Mouse (Mus musculus): ENCODE measurements around the gene Iqcc. TPM values are rescaled to one million over a fixed set of nuclear protein-coding genes. Genes with fewer than 3 reads are reported as not detected.

Gene Iqcc
- polyA plus RNA-seq, 1 experiment from 2014 or later, result 22.9 TPM

DNA sequence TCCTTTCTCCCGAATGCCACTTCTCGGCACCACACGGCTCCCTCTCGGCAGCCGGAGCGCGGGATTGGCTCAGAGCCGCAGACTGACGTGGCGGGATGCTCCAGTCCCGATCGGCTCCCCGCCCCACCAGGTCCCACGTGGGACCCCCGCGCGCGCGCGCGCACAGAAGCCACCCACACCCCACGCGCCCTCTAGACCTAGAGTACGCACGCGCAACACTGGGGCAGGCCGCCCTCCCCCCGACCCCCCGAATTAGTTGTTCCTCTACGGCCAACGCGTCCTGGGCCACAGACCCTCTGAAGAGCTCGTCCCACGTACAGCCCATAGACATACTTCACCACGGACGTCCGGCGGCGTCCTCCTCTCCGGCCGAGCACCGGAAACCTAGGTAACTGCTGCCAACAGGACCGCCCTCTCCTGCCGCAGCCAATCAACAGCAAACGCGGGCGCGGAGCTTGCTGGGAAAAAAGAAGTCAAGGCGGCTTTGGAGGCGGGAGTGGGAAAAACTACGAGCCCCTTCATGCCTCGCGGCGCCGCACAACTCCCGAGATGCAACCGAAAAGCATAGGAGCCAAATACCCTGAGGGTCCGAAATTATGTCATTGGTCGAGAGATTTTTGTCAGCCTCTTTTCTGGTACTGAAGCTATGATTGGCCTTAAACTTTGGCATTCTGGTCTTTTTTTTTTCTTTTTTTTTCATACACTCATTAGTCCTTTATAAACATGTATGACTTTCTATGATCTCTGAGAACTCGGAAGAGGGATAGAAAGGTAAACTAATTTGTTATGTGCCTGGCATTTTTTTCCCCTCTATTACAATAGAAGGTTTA is 22.0 kb upstream of the Iqcc start, which contains the start of gene Txlna:
Txlna (minus strand) TSS at position 428 of the 830 bp plus-strand sequence.
- under 1% methylated on average over 60 of the region's 60 CpGs for WGBS
- H3K36me3 ChIP-seq (ENCODE audit: control insufficient read depth, insufficient read depth), result peaks cover 42% of the 10 kb centered on the region
- H3K4me1 ChIP-seq (ENCODE audit: control insufficient read depth, insufficient read depth, low read length), result peaks cover 23% of the 10 kb centered on the region
- no peaks in the 10 kb centered on the region for H3K9me3 ChIP-seq (replicated peaks; ENCODE audit: control insufficient read depth, low read length)
- H3K4me2 ChIP-seq (ENCODE audit: low read depth, low read length), result peak within 1 kb of the TSS; percentile 76
- peak within 1 kb of the TSS; percentile 60 for H3K4me3 ChIP-seq (ENCODE audit: low read length)
- H3K9ac ChIP-seq (ENCODE audit: low read length), result peak within 1 kb of the TSS; percentile 85
- peak within 1 kb of the TSS; percentile 98 for H3K27ac ChIP-seq (ENCODE audit: low read length)
- ATAC-seq (replicated peaks; ENCODE audit: extremely low read depth, insufficient read depth, low FRiP score), result peak; percentile 94
- H3K27me3 ChIP-seq (ENCODE audit: control insufficient read depth, insufficient read depth, low read length), result no peaks in the 10 kb centered on the region

- Histone ChIP-seq H3K4me2 (ENCODE audit: low read depth, low read length) (peak overlapping the region; percentile 76), H3K4me1 (ENCODE audit: control insufficient read depth, insufficient read depth, low read length) (peaks cover 23% of the 10 kb centered on the region), H3K4me3 (ENCODE audit: low read length) (peak overlapping the region; percentile 60), H3K27ac (ENCODE audit: low read length) (peak overlapping the region; percentile 98), H3K27me3 (ENCODE audit: control insufficient read depth, insufficient read depth, low read length) (no peaks in the 10 kb centered on the region), H3K36me3 (ENCODE audit: control insufficient read depth, insufficient read depth) (peaks cover 37% of the 10 kb centered on the region), H3K9ac (ENCODE audit: low read length) (peak overlapping the region; percentile 85), H3K9me3 (replicated peaks; ENCODE audit: control insufficient read depth, low read length) (no peaks in the 10 kb centered on the region)
- 2% methylated on average over 17 of the region's 17 CpGs for WGBS
- ATAC-seq (replicated peaks; ENCODE audit: extremely low read depth, insufficient read depth, low FRiP score), result no peak
These were observed 21.3 kb upstream of the Iqcc start for GRCm38 (mm10) chr4:129640101-129640637.

DNA sequence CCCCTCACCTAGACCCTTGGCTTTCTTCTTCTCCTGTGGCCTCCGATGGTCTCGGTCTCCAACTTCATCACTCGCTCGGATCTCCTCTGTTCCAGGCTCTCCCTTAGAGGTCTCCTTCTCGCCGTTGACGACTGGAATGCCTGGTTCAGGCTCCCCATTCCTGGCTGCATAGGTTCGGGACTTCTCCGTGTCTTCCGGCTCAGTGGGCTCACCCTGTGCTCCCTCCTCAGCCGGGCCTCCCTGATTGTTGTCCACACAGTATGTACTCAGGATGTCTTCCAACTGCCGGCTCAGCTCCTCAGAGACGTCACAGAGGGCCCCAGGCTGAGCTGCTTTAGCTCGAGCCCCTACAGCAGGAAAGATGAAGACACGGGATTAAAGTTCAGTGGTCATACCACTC is 20.3 kb upstream of the Iqcc start:
- Histone ChIP-seq H3K4me1 (ENCODE audit: control insufficient read depth, insufficient read depth, low read length) (peaks cover 23% of the 10 kb centered on the region), H3K9me3 (replicated peaks; ENCODE audit: control insufficient read depth, low read length) (no peaks in the 10 kb centered on the region), H3K27ac (ENCODE audit: low read length) (no peak overlapping the region; the same call in 1 of the 2 replicates), H3K4me2 (ENCODE audit: low read depth, low read length) (peak overlapping the region; percentile 76), H3K4me3 (ENCODE audit: low read length) (peak overlapping the region; percentile 60), H3K27me3 (ENCODE audit: control insufficient read depth, insufficient read depth, low read length) (no peaks in the 10 kb centered on the region), H3K9ac (ENCODE audit: low read length) (peak overlapping the region; percentile 85), H3K36me3 (ENCODE audit: control insufficient read depth, insufficient read depth) (peaks cover 42% of the 10 kb centered on the region)
- WGBS, result 75% methylated on average over 15 of the region's 15 CpGs
- ATAC-seq (replicated peaks; ENCODE audit: extremely low read depth, insufficient read depth, low FRiP score), result no peak

DNA sequence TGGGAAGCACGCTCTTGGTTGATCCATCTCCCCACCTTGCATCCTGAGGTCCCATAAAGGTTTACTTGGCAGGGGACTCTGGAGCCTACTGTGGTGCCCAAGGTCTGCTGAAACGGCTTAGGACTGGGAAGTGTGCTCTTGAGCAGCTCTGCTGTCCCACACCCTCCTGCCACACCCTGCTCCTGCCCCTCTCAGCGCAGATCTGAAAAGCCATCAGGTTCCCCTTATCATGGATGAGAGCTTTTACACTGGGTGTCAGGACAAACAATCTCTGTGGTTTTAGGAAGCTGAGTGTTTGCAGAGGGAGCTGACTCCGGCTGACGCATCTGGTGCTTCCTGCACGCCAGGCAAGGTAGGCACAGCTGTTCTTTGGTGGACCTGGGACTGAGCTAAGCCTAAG is 15.0 kb upstream of the Iqcc start:
- Histone ChIP-seq H3K4me3 (ENCODE audit: low read length) (no peak overlapping the region), H3K36me3 (ENCODE audit: control insufficient read depth, insufficient read depth) (peaks cover 81% of the 10 kb centered on the region)
- WGBS, result 90% methylated on average over 6 of the region's 6 CpGs

DNA sequence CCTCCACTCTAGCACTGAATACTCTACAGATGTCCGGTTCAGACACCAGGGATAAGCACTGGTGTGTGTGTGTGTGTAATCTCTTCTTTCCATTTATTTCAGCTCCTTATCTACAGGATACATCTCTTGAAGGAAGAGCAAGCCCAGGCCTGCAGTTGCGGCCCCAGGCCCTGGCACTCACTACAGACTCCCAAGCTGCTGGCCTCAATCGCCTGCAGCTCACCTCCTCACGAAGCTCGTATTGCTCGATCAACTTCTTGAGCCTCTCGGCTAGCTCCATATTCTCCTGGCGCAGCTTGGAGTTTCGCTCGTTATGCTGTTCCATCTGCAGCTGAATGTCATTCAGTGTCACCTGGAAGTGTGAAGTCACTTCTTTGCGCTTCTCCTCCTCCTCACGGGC is 13.0 kb upstream of the Iqcc start:
- 90% methylated on average over 12 of the region's 12 CpGs for WGBS
- ATAC-seq (replicated peaks; ENCODE audit: extremely low read depth, insufficient read depth, low FRiP score), result no peak
- no peak overlapping the region for H3K4me3 ChIP-seq (ENCODE audit: low read length)
- no peaks in the 10 kb centered on the region for H3K9me3 ChIP-seq (replicated peaks; ENCODE audit: control insufficient read depth, low read length)
- H3K4me1 ChIP-seq (ENCODE audit: control insufficient read depth, insufficient read depth, low read length), result no peaks in the 10 kb centered on the region
- no peak overlapping the region for H3K27ac ChIP-seq (ENCODE audit: low read length)
- H3K36me3 ChIP-seq (ENCODE audit: control insufficient read depth, insufficient read depth), result peaks cover 80% of the 10 kb centered on the region
- H3K4me2 ChIP-seq (ENCODE audit: low read depth, low read length), result no peak overlapping the region
- H3K9ac ChIP-seq (ENCODE audit: low read length), result no peak overlapping the region
- no peaks in the 10 kb centered on the region for H3K27me3 ChIP-seq (ENCODE audit: control insufficient read depth, insufficient read depth, low read length)

More for the DNA sequence above, 15.0 kb upstream of the Iqcc start:
- ATAC-seq (replicated peaks; ENCODE audit: extremely low read depth, insufficient read depth, low FRiP score), result no peak
- Histone ChIP-seq H3K4me2 (ENCODE audit: low read depth, low read length) (no peak overlapping the region), H3K4me1 (ENCODE audit: control insufficient read depth, insufficient read depth, low read length) (peaks cover 8% of the 10 kb centered on the region), H3K9ac (ENCODE audit: low read length) (no peak overlapping the region), H3K27ac (ENCODE audit: low read length) (no peak overlapping the region), H3K27me3 (ENCODE audit: control insufficient read depth, insufficient read depth, low read length) (no peaks in the 10 kb centered on the region), H3K9me3 (replicated peaks; ENCODE audit: control insufficient read depth, low read length) (no peaks in the 10 kb centered on the region)

DNA sequence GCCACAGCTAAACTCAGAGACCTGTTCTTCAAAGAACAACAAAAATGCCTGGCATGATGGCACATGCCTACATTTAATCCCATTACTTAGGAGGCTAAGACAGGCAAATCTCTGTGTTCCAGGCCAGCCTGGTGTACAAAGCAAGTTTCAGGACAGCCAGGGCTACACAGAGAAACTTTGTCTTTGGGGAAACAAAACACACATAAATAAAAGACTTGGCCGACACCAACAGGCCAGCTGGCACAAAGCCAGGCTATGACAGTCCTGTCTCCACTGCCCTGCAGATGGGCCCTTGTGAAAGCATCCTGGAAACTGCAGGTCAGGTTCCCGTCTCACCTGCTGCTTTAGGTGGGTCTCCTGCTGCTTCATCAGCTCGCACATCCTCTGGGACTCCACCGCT is 12.0 kb upstream of the Iqcc start:
- 74% methylated on average over 4 of the region's 4 CpGs for WGBS
- Histone ChIP-seq H3K9me3 (replicated peaks; ENCODE audit: control insufficient read depth, low read length) (no peaks in the 10 kb centered on the region), H3K36me3 (ENCODE audit: control insufficient read depth, insufficient read depth) (peaks cover 74% of the 10 kb centered on the region), H3K9ac (ENCODE audit: low read length) (no peak overlapping the region), H3K4me1 (ENCODE audit: control insufficient read depth, insufficient read depth, low read length) (no peaks in the 10 kb centered on the region), H3K27ac (ENCODE audit: low read length) (no peak overlapping the region), H3K4me3 (ENCODE audit: low read length) (no peak overlapping the region), H3K4me2 (ENCODE audit: low read depth, low read length) (no peak overlapping the region), H3K27me3 (ENCODE audit: control insufficient read depth, insufficient read depth, low read length) (no peaks in the 10 kb centered on the region)
- no peak for ATAC-seq (replicated peaks; ENCODE audit: extremely low read depth, insufficient read depth, low FRiP score)

GRCm38 (mm10) chr4:129626035-129626434 is 7.1 kb upstream of the Iqcc start:
- no peak for ATAC-seq (replicated peaks; ENCODE audit: extremely low read depth, insufficient read depth, low FRiP score)
- Histone ChIP-seq H3K9ac (ENCODE audit: low read length) (no peak overlapping the region), H3K4me2 (ENCODE audit: low read depth, low read length) (no peak overlapping the region), H3K27ac (ENCODE audit: low read length) (no peak overlapping the region), H3K4me1 (ENCODE audit: control insufficient read depth, insufficient read depth, low read length) (peaks cover 25% of the 10 kb centered on the region), H3K4me3 (ENCODE audit: low read length) (no peak overlapping the region), H3K9me3 (replicated peaks; ENCODE audit: control insufficient read depth, low read length) (no peaks in the 10 kb centered on the region), H3K27me3 (ENCODE audit: control insufficient read depth, insufficient read depth, low read length) (no peaks in the 10 kb centered on the region), H3K36me3 (ENCODE audit: control insufficient read depth, insufficient read depth) (peaks cover 37% of the 10 kb centered on the region)
- 71% methylated on average over 6 of the region's 6 CpGs for WGBS

- no peak overlapping the region; the same call in 1 of the 2 replicates for H3K9ac ChIP-seq (ENCODE audit: low read length)
- peaks cover 25% of the 10 kb centered on the region for H3K4me1 ChIP-seq (ENCODE audit: control insufficient read depth, insufficient read depth, low read length)
- H3K27me3 ChIP-seq (ENCODE audit: control insufficient read depth, insufficient read depth, low read length), result no peaks in the 10 kb centered on the region
- H3K27ac ChIP-seq (ENCODE audit: low read length), result peak overlapping the region; percentile 81
- ATAC-seq (replicated peaks; ENCODE audit: extremely low read depth, insufficient read depth, low FRiP score), result no peak
- H3K4me3 ChIP-seq (ENCODE audit: low read length), result no peak overlapping the region
- WGBS, result 47% methylated on average over 4 of the region's 4 CpGs
- peaks cover 35% of the 10 kb centered on the region for H3K36me3 ChIP-seq (ENCODE audit: control insufficient read depth, insufficient read depth)
- H3K4me2 ChIP-seq (ENCODE audit: low read depth, low read length), result peak overlapping the region; percentile 83
- H3K9me3 ChIP-seq (replicated peaks; ENCODE audit: control insufficient read depth, low read length), result no peaks in the 10 kb centered on the region
These were observed 6.6 kb upstream of the Iqcc start for GRCm38 (mm10) chr4:129625496-129625895.

DNA sequence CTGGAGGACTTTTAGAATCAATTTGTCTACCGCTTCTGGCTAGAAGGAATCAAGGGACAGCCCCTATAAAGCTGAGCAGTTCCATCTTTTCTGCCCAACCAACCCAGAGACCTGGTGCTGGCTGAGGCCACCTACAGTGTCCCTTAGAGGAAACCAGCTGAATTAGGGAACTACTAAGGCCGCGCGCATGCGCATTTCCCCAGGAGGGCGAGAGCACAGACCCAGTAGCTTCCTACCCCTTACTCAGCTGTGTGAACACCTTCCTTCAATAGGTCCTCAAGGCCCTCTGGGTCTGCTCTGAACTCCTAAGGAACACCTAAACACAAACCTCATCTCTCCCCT is 6.1 kb upstream of the Iqcc start:
- ATAC-seq (replicated peaks; ENCODE audit: extremely low read depth, insufficient read depth, low FRiP score), result 0 out of 2 replicates have a peak, but pooled peaks have one; percentile 5
- H3K4me1 ChIP-seq (ENCODE audit: control insufficient read depth, insufficient read depth, low read length), result peaks cover 25% of the 10 kb centered on the region
- peak overlapping the region; percentile 81 for H3K27ac ChIP-seq (ENCODE audit: low read length)
- peak overlapping the region; percentile 84 for H3K4me3 ChIP-seq (ENCODE audit: low read length)
- H3K9me3 ChIP-seq (replicated peaks; ENCODE audit: control insufficient read depth, low read length), result no peaks in the 10 kb centered on the region
- H3K36me3 ChIP-seq (ENCODE audit: control insufficient read depth, insufficient read depth), result peaks cover 30% of the 10 kb centered on the region
- WGBS, result 2% methylated on average over 6 of the region's 6 CpGs
- H3K9ac ChIP-seq (ENCODE audit: low read length), result peak overlapping the region; percentile 65
- peak overlapping the region; percentile 83 for H3K4me2 ChIP-seq (ENCODE audit: low read depth, low read length)
- no peaks in the 10 kb centered on the region for H3K27me3 ChIP-seq (ENCODE audit: control insufficient read depth, insufficient read depth, low read length)
